Mouse (Mus musculus) stomach, embryonic 16.5 days (tissue): ENCODE data around the gene Srgap3. TPM values are rescaled to one million over a fixed set of nuclear protein-coding genes. Genes with fewer than 3 reads are reported as not detected.
A peak's percentile ranks its signal among the peaks of the same experiment; 100 is the strongest.

Experiments
- ATAC-seq: fragments of 200-750 bp; cut with Nextera tagmentation; 2 replicates; pipeline ENCODE4 v1.8.0; 2017; ENCODE audit warnings: moderate number of reproducible peaks, moderate TSS enrichment; ENCODE audit not compliant: insufficient read depth, low FRiP score
- H3K27ac ChIP-seq: fragments of 300-500 bp; sonication (generic); 2 replicates; pipeline ENCODE4 v1.5.1; 2014; ENCODE audit warnings: low read length
- H3K27me3 ChIP-seq: fragments of 300-500 bp; sonication (generic); 2 replicates; pipeline ENCODE4 v1.6.1; 2014; ENCODE audit warnings: low read length, control low read depth, mixed read lengths; ENCODE audit not compliant: control insufficient read depth, insufficient read depth
- H3K36me3 ChIP-seq: fragments of 300-500 bp; sonication (generic); 2 replicates; pipeline ENCODE4 v1.6.1; 2014; ENCODE audit warnings: low read length; ENCODE audit not compliant: control insufficient read depth, insufficient read depth
- H3K4me1 ChIP-seq: fragments of 300-500 bp; sonication (generic); 2 replicates; pipeline ENCODE4 v1.6.1; 2014; ENCODE audit warnings: low read length, control low read depth, mixed read lengths; ENCODE audit not compliant: control insufficient read depth, insufficient read depth
- H3K4me2 ChIP-seq: fragments of 300-500 bp; sonication (generic); 2 replicates; pipeline ENCODE4 v1.6.1; 2014; ENCODE audit warnings: low read depth, low read length, mixed read lengths
- H3K4me3 ChIP-seq: fragments of 300-500 bp; sonication (generic); replicated peaks from 2 replicates; pipeline ENCODE4 v1.5.1; 2014; ENCODE audit warnings: mild to moderate bottlenecking, low read length
- H3K9ac ChIP-seq: fragments of 300-500 bp; sonication (generic); 2 replicates; pipeline ENCODE4 v1.6.1; 2014; ENCODE audit warnings: low read length
- H3K9me3 ChIP-seq: fragments of 300-500 bp; sonication (generic); replicated peaks from 2 replicates; pipeline ENCODE4 v1.6.1; 2016; ENCODE audit warnings: low read length, control low read depth; ENCODE audit not compliant: control insufficient read depth
- WGBS: fragments of 180-500 bp; shearing (Covaris S2); extraction: QIAGEN DNeasy Blood & Tissue Kit; methylation state at CpG from one replicate; pipeline ENCODE4 v1.1.7; 2014; 5-methylcytosine and 5-hydroxymethylcytosine counted together
- polyA plus RNA-seq: library from polyadenylated mRNA; unstranded; fragments of >200 nt; fragmentation: Nextera tagmentation; extraction: Ambion mirVana; gene quantifications from 2 replicates; pipeline ENCODE4 v1.2.1, GENCODE M21; 2015

The Srgap3 gene
- 6.0 and 6.9 TPM in 2 replicates for polyA plus RNA-seq

DNA sequence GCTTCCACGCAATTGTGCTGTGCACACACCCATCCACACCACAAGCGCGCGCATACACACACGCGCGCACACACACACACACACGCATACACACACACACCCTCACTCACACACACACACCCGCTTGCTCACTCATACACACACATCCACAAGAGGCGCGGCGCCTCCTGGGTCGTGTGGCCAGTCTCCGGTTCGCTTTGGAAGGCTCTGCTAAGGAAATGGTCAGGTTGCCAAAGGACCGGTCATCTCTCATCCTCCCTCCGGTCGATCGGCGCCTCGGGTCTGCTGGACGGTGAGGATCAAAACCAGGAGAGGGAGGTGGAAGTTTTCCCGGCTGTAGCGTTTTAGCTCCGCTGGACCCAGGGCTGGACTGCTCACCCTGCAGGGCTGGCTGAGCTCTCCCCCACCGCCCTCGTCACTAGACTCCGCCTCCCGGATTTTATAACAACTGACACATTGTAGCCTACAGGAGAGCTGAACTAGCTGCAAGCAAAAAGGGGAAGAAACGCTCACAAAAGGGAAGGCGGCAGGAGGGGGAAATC, at the start of gene Srgap3:
TSS of gene Srgap3 (minus strand) at position 372 of the 542 bp plus-strand sequence.
- Histone ChIP-seq H3K27me3 (no peaks in the 10 kb centered on the region), H3K9ac (peak within 1 kb of the TSS; percentile 81), H3K4me2 (peak within 1 kb of the TSS; percentile 83), H3K4me3 (peak within 1 kb of the TSS; percentile 76), H3K9me3 (no peaks in the 10 kb centered on the region), H3K36me3 (0 out of 2 replicates have a peak, but pooled peaks cover 3% of the 10 kb centered on the region), H3K4me1 (peaks cover 26% of the 10 kb centered on the region), H3K27ac (peak within 1 kb of the TSS; percentile 83)
- 1% methylated on average over 31 of the region's 31 CpGs for WGBS
- ATAC-seq = peak; percentile 91

DNA sequence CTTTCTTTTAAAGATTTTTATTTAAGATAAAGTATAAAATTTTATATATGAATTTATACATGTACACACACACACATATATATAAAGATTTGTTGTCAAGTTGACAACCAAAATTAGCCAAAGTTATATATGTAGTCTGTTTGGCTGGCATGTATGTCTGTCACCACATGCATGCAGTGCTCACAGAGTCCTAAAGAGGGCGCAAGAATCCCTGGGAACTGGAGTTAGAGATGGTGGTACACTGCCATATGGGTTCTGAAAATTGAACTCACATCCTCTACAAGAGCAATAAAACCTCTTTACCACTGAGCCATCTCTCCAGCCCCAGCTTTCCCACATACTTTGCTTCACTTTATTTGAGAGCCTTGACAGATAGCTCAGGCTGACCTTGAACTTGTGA, 48.6 kb upstream of the Srgap3 start:
- no peaks in the 10 kb centered on the region for H3K36me3 ChIP-seq
- no peak overlapping the region for H3K4me2 ChIP-seq
- no peak overlapping the region for H3K4me3 ChIP-seq
- 42% methylated on average over 1 of the region's 1 CpGs for WGBS
- no peak overlapping the region for H3K9ac ChIP-seq
- no peaks in the 10 kb centered on the region for H3K27me3 ChIP-seq
- no peak overlapping the region for H3K27ac ChIP-seq
- no peak for ATAC-seq
- H3K9me3 ChIP-seq = no peaks in the 10 kb centered on the region
- H3K4me1 ChIP-seq = no peaks in the 10 kb centered on the region

DNA sequence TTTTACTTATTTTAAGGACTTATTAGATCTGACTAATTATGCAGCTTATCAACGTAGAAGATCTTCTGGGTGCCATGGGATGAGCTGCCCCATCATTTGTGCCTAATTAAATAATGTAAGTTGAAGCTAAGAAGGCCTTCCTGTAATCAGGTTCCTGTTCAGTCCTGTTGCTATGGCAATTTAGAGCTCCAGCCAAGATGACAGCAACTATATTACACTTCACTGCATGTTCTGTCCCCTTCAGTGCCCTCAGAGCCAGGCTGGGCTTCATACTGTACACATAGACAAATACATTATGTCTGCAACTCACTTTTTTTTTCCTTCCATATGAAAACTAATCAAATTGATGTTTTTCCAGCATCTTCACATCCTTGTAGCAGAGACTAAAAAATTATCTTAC, 43.1 kb upstream of the Srgap3 start:
- Histone ChIP-seq H3K9me3 (no peaks in the 10 kb centered on the region), H3K27me3 (no peaks in the 10 kb centered on the region), H3K27ac (no peak overlapping the region), H3K9ac (no peak overlapping the region), H3K4me1 (no peaks in the 10 kb centered on the region), H3K4me2 (no peak overlapping the region), H3K36me3 (no peaks in the 10 kb centered on the region), H3K4me3 (no peak overlapping the region)
- no peak for ATAC-seq
- WGBS = 52% methylated on average over 1 of the region's 1 CpGs

DNA sequence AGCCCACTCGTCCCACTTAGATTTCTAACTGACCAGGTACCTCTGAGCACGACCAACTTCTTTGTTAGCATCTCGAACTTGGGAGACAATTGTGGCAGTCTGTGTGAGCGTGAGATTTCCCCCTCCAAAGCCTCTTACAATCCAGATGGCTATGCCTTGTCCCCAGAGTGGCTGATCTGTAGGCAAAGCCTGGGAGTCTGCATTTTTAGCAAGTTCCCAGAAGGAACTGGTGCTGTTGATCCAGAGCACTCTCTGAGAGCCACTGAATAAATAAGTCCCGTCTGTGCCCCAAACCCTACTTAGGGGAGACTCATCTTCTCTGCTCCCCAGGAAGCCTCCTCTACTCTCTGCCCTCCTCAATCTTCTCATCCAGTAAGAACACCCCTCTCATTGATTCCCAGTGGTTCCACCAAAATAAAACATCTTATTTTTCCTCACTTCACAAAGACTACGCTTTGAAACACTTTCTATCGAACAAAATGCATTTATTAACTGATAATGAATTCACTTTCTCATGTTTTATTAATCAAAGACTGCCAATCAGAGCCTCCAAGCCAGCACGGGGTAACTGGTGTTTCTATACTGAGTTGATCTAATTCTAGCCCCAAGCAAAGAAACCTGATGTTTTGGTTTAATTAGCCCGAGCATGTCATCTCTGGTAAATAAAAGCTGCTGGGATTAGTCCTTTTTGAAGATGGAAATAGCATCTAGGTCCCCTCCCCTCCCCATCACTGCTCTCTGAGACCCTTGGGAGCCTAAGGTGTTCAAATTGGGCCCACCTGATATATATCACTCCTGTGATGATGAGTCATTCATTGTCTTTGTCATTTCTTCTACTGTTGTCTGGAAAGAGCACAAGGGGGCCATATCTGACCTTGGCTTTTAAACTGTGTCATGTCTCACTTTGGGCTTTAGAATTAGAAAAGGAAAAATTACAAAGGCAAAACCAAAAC, 38.6 kb upstream of the Srgap3 start:
- H3K9ac ChIP-seq = no peak overlapping the region
- no peaks in the 10 kb centered on the region for H3K36me3 ChIP-seq
- H3K4me2 ChIP-seq = no peak overlapping the region
- no peaks in the 10 kb centered on the region for H3K9me3 ChIP-seq
- no peaks in the 10 kb centered on the region for H3K27me3 ChIP-seq
- H3K27ac ChIP-seq = no peak overlapping the region
- ATAC-seq = no peak
- WGBS = 68% methylated on average over 9 of the region's 9 CpGs
- peaks cover 3% of the 10 kb centered on the region; the same call in 1 of the 2 replicates for H3K4me1 ChIP-seq
- no peak overlapping the region for H3K4me3 ChIP-seq

DNA sequence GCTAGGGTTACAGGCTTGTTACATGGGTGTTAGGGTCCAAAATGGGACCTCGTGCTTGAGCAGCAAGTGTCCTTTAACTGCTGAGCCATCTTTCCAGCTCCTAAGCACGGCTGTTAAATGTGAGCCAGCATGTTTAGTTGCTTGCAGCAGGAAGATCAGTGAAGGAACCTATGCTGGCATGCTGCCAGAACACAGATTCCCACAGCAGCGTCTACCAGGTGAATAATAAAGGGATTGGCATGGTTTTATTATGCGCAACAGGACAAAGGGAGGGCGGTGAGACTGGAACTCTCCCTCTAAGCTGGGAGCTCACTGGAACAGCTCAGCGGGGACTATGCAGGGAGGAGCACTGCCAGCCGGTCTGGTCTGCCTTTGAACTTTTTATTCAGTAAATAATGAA, 35.2 kb upstream of the Srgap3 start:
- Histone ChIP-seq H3K4me1 (peaks cover 3% of the 10 kb centered on the region; the same call in 1 of the 2 replicates), H3K9me3 (no peaks in the 10 kb centered on the region), H3K9ac (no peak overlapping the region), H3K4me3 (no peak overlapping the region), H3K4me2 (no peak overlapping the region), H3K36me3 (no peaks in the 10 kb centered on the region), H3K27ac (0 out of 2 replicates have a peak overlapping the region, but pooled peaks have one; percentile 11), H3K27me3 (no peaks in the 10 kb centered on the region)
- WGBS = 32% methylated on average over 7 of the region's 7 CpGs
- 0 out of 2 replicates have a peak, but pooled peaks have one; percentile 47 for ATAC-seq

DNA sequence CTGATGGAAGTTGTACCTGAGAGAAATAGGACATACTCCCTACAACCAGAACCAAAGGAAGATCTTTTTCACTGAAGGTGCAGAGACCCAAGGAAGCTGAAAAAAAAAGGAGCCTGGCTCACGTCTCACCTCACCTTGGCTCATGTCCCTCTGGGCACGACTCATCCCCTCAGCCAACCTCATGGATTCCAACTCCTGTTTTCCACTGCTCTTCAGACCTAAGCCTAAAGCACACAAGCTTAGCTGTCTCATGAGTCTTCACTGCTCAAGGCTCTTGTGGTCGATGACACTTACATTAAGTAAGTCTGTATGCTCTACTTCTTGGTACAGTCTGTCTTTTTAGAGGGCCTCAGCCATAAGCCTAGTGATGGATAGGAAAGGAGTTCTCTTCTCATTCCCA, 31.9 kb upstream of the Srgap3 start:
- Histone ChIP-seq H3K27ac (no peak overlapping the region), H3K4me3 (no peak overlapping the region), H3K27me3 (no peaks in the 10 kb centered on the region), H3K4me2 (no peak overlapping the region), H3K9ac (no peak overlapping the region), H3K36me3 (no peaks in the 10 kb centered on the region), H3K9me3 (no peaks in the 10 kb centered on the region), H3K4me1 (peaks cover 9% of the 10 kb centered on the region)
- 92% methylated on average over 3 of the region's 3 CpGs for WGBS
- no peak for ATAC-seq

DNA sequence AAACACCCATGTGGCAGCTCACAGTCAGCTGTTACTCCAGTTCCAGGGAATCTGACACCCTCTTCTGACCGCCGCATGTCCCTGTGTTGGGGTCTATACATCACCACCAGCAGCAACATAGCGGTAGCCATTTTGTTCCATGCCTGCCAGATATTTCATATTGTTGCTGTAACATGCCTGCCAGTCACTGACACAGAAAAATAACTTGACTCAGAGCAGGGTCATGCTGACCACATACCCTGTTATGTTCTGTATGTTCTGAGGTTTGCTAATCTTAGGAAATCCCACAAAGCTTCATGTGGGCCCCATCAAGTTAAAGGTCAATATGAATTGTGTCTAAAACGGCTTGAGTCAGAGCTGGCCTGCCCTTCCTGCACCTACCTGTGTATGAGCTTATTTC, 30.2 kb upstream of the Srgap3 start:
- Histone ChIP-seq H3K27ac (no peak overlapping the region), H3K4me3 (no peak overlapping the region), H3K4me1 (peaks cover 24% of the 10 kb centered on the region), H3K4me2 (no peak overlapping the region), H3K27me3 (no peaks in the 10 kb centered on the region), H3K9me3 (no peaks in the 10 kb centered on the region), H3K36me3 (no peaks in the 10 kb centered on the region), H3K9ac (no peak overlapping the region)
- no peak for ATAC-seq
- 66% methylated on average over 4 of the region's 4 CpGs for WGBS

DNA sequence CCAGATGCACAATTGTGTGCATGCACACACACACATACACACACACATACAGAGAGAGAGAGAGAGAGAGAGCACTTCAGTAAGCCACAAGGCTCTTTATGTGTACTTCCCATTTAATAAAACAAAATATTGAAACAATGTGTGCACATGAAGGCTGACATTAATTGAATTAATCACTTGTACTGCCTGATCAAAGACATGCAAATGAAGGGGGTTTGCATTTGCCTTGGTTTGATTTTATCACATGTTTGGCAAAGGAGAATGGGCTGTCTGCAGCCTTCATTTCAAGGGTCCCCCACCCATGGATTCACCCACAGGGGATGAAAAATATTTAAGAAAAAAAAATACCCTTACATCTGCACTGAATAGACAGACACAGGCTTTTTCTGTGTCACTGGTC, 29.5 kb upstream of the Srgap3 start:
- Histone ChIP-seq H3K9ac (no peak overlapping the region), H3K4me2 (no peak overlapping the region), H3K4me3 (no peak overlapping the region), H3K36me3 (no peaks in the 10 kb centered on the region), H3K9me3 (no peaks in the 10 kb centered on the region), H3K27ac (no peak overlapping the region), H3K4me1 (peaks cover 24% of the 10 kb centered on the region), H3K27me3 (no peaks in the 10 kb centered on the region)
- ATAC-seq = no peak

DNA sequence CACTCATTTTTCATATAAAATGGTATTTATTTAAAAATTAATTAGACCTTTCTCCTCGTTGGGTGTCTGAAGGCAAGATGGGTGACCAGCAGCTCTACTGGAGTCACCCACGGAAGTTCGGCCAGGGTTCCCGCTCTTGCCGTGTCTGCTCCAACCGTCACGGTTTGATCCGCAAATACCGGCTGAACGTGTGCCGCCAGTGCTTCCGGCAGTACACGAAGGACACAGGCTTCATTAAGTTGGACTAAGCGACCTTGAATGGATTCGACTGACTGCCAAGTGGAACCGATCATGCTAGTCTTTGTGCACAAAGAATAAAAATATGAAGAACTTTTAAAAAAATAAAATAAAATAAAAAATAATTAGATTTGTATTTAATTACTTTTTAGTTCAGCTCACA, 29.1 kb upstream of the Srgap3 start:
- Histone ChIP-seq H3K36me3 (no peaks in the 10 kb centered on the region), H3K9ac (no peak overlapping the region), H3K9me3 (no peaks in the 10 kb centered on the region), H3K27me3 (no peaks in the 10 kb centered on the region), H3K27ac (no peak overlapping the region), H3K4me3 (no peak overlapping the region), H3K4me2 (no peak overlapping the region), H3K4me1 (peaks cover 24% of the 10 kb centered on the region)
- WGBS = 88% methylated on average over 16 of the region's 16 CpGs
- ATAC-seq = no peak
